Mouse (Mus musculus) heart, adult 2 months (tissue): Measurements from ENCODE around the gene Ciart. TPM values are rescaled to one million over a fixed set of nuclear protein-coding genes. Genes with fewer than 3 reads are reported as not detected.
A peak's percentile ranks its signal among the peaks of the same experiment; 100 is the strongest.
"Not testable (repeated sequence)": the region's sequence is repeated elsewhere in the genome, so short reads cannot be mapped to it uniquely, and the experiment has no call there.

Source experiments
- DNase-seq, 2 experiments: peaks; one replicate each; pipeline ENCODE4 v3.0.0; 2021
- H3K27ac ChIP-seq: fragments of 200-600 bp; 2 replicates; pipeline ENCODE4 v1.8.1; 2022
- H3K27me3 ChIP-seq: fragments of 200-500 bp; 2 replicates; pipeline ENCODE4 v1.6.1; 2012; ENCODE audit warnings: mild to moderate bottlenecking, low read length, inconsistent platforms, mixed read lengths; ENCODE audit not compliant: control insufficient read depth, insufficient read depth
- H3K36me3 ChIP-seq: fragments of 200-500 bp; 2 replicates; pipeline ENCODE4 v1.6.1; 2012; ENCODE audit warnings: low read length, inconsistent platforms; ENCODE audit not compliant: control insufficient read depth, insufficient read depth
- H3K4me1 ChIP-seq: fragments of 200-500 bp; 2 replicates; pipeline ENCODE4 v1.6.1; 2011; ENCODE audit warnings: low read length; ENCODE audit not compliant: control insufficient read depth, insufficient read depth
- H3K4me3 ChIP-seq: fragments of 200-600 bp; 2 replicates; pipeline ENCODE4 v1.8.1; 2022
- H3K79me2 ChIP-seq: fragments of 200-500 bp; replicated peaks from 2 replicates; pipeline ENCODE4 v1.6.1; 2012; ENCODE audit warnings: mild to moderate bottlenecking, inconsistent platforms, low read length, moderate library complexity, mixed read lengths; ENCODE audit not compliant: control insufficient read depth, insufficient read depth
- H3K9ac ChIP-seq: fragments of 200-500 bp; 2 replicates; pipeline ENCODE4 v1.6.1; 2012; ENCODE audit warnings: low read depth, mild to moderate bottlenecking, control low read depth, inconsistent platforms, low read length, mixed read lengths
- CTCF ChIP-seq: fragments of 200-600 bp; IDR thresholded peaks from 2 replicates; pipeline ENCODE4 v1.8.1; 2022; ENCODE audit warnings: antibody characterized with exemption, mild to moderate bottlenecking, moderate library complexity
- EP300 ChIP-seq: fragments of 200-500 bp; IDR thresholded peaks from 2 replicates; pipeline ENCODE4 v1.6.1; 2011; ENCODE audit warnings: low read depth, low read length, control low read depth; ENCODE audit not compliant: insufficient read depth
- POLR2A ChIP-seq: fragments of 200-500 bp; IDR thresholded peaks from 2 replicates; pipeline ENCODE4 v1.6.1; 2011; ENCODE audit warnings: mild to moderate bottlenecking, low read depth, low read length, control low read depth; ENCODE audit not compliant: insufficient read depth
- WGBS: fragments of 180-500 bp; shearing (Covaris S2); methylation state at CpG from one replicate; pipeline ENCODE4 v1.1.7; 2018; 5-methylcytosine and 5-hydroxymethylcytosine counted together
- intact Hi-C: fragments of 180-260 bp; cut with DNase I; formaldehyde crosslinking; loops from one replicate; pipeline ENCODE4 v1.15.1; 2025
- polyA plus RNA-seq: library from polyadenylated mRNA; depleted of rRNA; stranded (reverse); fragments of >200 nt; gene quantifications from 2 replicates; pipeline ENCODE4 v1.2.3, GENCODE M21; 2012
- total RNA-seq, 2 experiments: library from RNA; stranded (reverse); gene quantifications; 2 replicates each; pipeline ENCODE4 v1.2.3; 2021

Ciart gene
- total and polyA plus RNA-seq, 3 experiments, result 5.1 to 27.0 (median 7.7) TPM

- H3K9ac ChIP-seq, result peak overlapping the region; percentile 88
- DNase-seq, result peak; percentile 69 to 72
- no peaks in the 10 kb centered on the region for H3K36me3 ChIP-seq
- peaks cover 15% of the 10 kb centered on the region for H3K4me1 ChIP-seq
- intact Hi-C loops, result loop anchor here (5.0 kb wide), 2 partner anchors 58 to 328 kb away; partner anchors contain the start of genes Hist2h2ac and Hist2h2be
- no peaks in the 10 kb centered on the region for H3K27me3 ChIP-seq
- H3K4me3 ChIP-seq, result peak overlapping the region; percentile 68
- TF ChIP-seq POLR2A (peak; percentile 18; the same call in 1 of the 2 replicates), CTCF (no peak), EP300 (0 out of 2 replicates have a peak, but pooled peaks have one; percentile 44)
- H3K27ac ChIP-seq, result peak overlapping the region; percentile 88
- 3% methylated on average over 16 of the region's 16 CpGs for WGBS
- H3K79me2 ChIP-seq, result 0 out of 2 replicates have a peak, but pooled peaks cover 2% of the 10 kb centered on the region
These were observed 12.5 kb upstream of the Ciart start for GRCm38 (mm10) chr3:95894317-95895160.

- H3K27me3 ChIP-seq, H3K36me3 ChIP-seq, H3K79me2 ChIP-seq: not testable (repeated sequence)
- H3K4me3 ChIP-seq, result peak within 1 kb of the TSS; percentile 68
- 1% methylated on average over 33 of the region's 43 CpGs for WGBS
- peak; percentile 95 to 98 for DNase-seq
- peak within 1 kb of the TSS; percentile 88 for H3K9ac ChIP-seq
- peak within 1 kb of the TSS; percentile 88 for H3K27ac ChIP-seq
- peak; percentile 90 for TF ChIP-seq POLR2A
- TF ChIP-seq EP300, result peak; percentile 65; the same call in 1 of the 2 replicates
- H3K4me1 ChIP-seq, result peaks cover 15% of the 10 kb centered on the region
- intact Hi-C loops, result loop anchor here (2.0 to 5.0 kb wide), 3 partner anchors 59 to 329 kb away; partner anchors contain the start of genes Hist2h2ac and Hist2h2be
These were observed 11.7 kb upstream of the Ciart start, which contains the start of gene Aph1a for GRCm38 (mm10) chr3:95893606-95894316. Gene Aph1a, plus strand, starts transcription at chr3:95893969.

GRCm38 (mm10) chr3:95893126-95893525 is 11.1 kb upstream of the Ciart start:
- Histone ChIP-seq H3K4me3 (peak overlapping the region; percentile 68), H3K36me3 (no peaks in the 10 kb centered on the region), H3K27me3 (no peaks in the 10 kb centered on the region), H3K79me2 (0 out of 2 replicates have a peak, but pooled peaks cover 2% of the 10 kb centered on the region), H3K27ac (peak overlapping the region; percentile 88), H3K9ac (no peak overlapping the region), H3K4me1 (peaks cover 15% of the 10 kb centered on the region)
- intact Hi-C loops, result loop anchor here (2.0 to 5.0 kb wide), 3 partner anchors 59 to 329 kb away; partner anchors contain the start of genes Hist2h2ac and Hist2h2be
- WGBS, result 9% methylated on average over 7 of the region's 7 CpGs
- TF ChIP-seq POLR2A, result no peak
- TF ChIP-seq EP300, result no peak
- TF ChIP-seq CTCF, result no peak
- DNase-seq, result no peak

GRCm38 (mm10) chr3:95892066-95893052 is 10.3 kb upstream of the Ciart start:
- Histone ChIP-seq H3K36me3 (no peaks in the 10 kb centered on the region), H3K4me3 (peak overlapping the region; percentile 48), H3K79me2 (0 out of 2 replicates have a peak, but pooled peaks cover 2% of the 10 kb centered on the region), H3K9ac (peak overlapping the region; percentile 9), H3K4me1 (peaks cover 15% of the 10 kb centered on the region), H3K27me3 (no peaks in the 10 kb centered on the region), H3K27ac (peak overlapping the region; percentile 88)
- no peak for DNase-seq
- TF ChIP-seq EP300, result no peak
- WGBS, result 26% methylated on average over 11 of the region's 11 CpGs
- intact Hi-C loops, result loop anchor here (2.0 to 5.0 kb wide), 3 partner anchors 60 to 330 kb away; partner anchors contain the start of genes Hist2h2ac and Hist2h2be
